Mouse (Mus musculus) thymus, postnatal 25 days (tissue): Measurements from ENCODE around the gene Lpo.

Experiments
- DNase-seq: peaks from one replicate; pipeline ENCODE4 v3.0.0; 2022

The Lpo gene

GRCm38 (mm10) chr11:87828239-87828900 lies at the start of gene Lpo:
Lpo (minus strand) TSS chr11:87828289.
- DNase-seq = no peak

GRCm38 (mm10) chr11:87875436-87875835 lies 47.3 kb upstream of the Lpo start, which contains the start of gene Epx:
Epx (minus strand) TSS chr11:87875536.
- no peak for DNase-seq

GRCm38 (mm10) chr11:87871766-87872165 lies 43.7 kb upstream of the Lpo start:
- no peak for DNase-seq

GRCm38 (mm10) chr11:87870096-87870495 lies 42.0 kb upstream of the Lpo start:
- DNase-seq = no peak

- DNase-seq = peak; percentile 19
These were observed 38.8 kb upstream of the Lpo start for GRCm38 (mm10) chr11:87866891-87867290.

GRCm38 (mm10) chr11:87862805-87863204 lies 34.7 kb upstream of the Lpo start:
- no peak for DNase-seq

- no peak for DNase-seq
These were observed 32.3 kb upstream of the Lpo start for GRCm38 (mm10) chr11:87860426-87860825.

- DNase-seq = no peak
These were observed 31.2 kb upstream of the Lpo start for GRCm38 (mm10) chr11:87859273-87859672.

- no peak for DNase-seq
These were observed 26.5 kb upstream of the Lpo start for GRCm38 (mm10) chr11:87854550-87854949.

GRCm38 (mm10) chr11:87853597-87853954 lies 25.5 kb upstream of the Lpo start:
- no peak for DNase-seq

GRCm38 (mm10) chr11:87852690-87853596 lies 24.9 kb upstream of the Lpo start, which contains the start of gene Mks1:
Mks1 (plus strand) TSS chr11:87853215.
- peak; percentile 91 for DNase-seq

- no peak for DNase-seq
These were observed 19.8 kb upstream of the Lpo start for GRCm38 (mm10) chr11:87847884-87848283.

- DNase-seq = no peak
These were observed 19.0 kb upstream of the Lpo start for GRCm38 (mm10) chr11:87846968-87847600.

GRCm38 (mm10) chr11:87841436-87841835 lies 13.3 kb upstream of the Lpo start:
- no peak for DNase-seq

GRCm38 (mm10) chr11:87840676-87841075 lies 12.6 kb upstream of the Lpo start:
- DNase-seq = no peak

- no peak for DNase-seq
These were observed 6.6 kb downstream of the Lpo start for GRCm38 (mm10) chr11:87821502-87821901.

GRCm38 (mm10) chr11:87817443-87817773 lies 10.7 kb downstream of the Lpo start:
- no peak for DNase-seq

- DNase-seq = peak; percentile 50
These were observed 11.2 kb downstream of the Lpo start for GRCm38 (mm10) chr11:87816707-87817442.

GRCm38 (mm10) chr11:87814831-87815230 lies 13.3 kb downstream of the Lpo start:
- no peak for DNase-seq

- DNase-seq = no peak
These were observed 16.7 kb downstream of the Lpo start for GRCm38 (mm10) chr11:87811396-87811795.

- peak; percentile 9 for DNase-seq
These were observed 19.9 kb downstream of the Lpo start for GRCm38 (mm10) chr11:87808236-87808635.

GRCm38 (mm10) chr11:87807433-87807832 lies 20.7 kb downstream of the Lpo start:
- DNase-seq = no peak

GRCm38 (mm10) chr11:87805448-87805847 lies 22.6 kb downstream of the Lpo start:
- peak; percentile 45 for DNase-seq
